Mouse (Mus musculus): ENCODE measurements around the gene Pip5k1b.

GRCm38 (mm10) chr19:24513105-24513843 is 42.4 kb downstream of the Pip5k1b start:
- TF ChIP-seq CTCF (IDR thresholded peaks at IDR 0.05; ENCODE audit: borderline replicate concordance, extremely low read depth, insufficient read depth, insufficient read length) (no peak), POLR2A (IDR thresholded peaks at IDR 0.05; ENCODE audit: borderline replicate concordance, extremely low read depth, insufficient read depth, insufficient read length, poor library complexity, severe bottlenecking) (no peak)

All from brain, embryonic 14.5 days (tissue).